10 mouse cellular contexts compared by ENCODE assay signal in the genomic region with DNA sequence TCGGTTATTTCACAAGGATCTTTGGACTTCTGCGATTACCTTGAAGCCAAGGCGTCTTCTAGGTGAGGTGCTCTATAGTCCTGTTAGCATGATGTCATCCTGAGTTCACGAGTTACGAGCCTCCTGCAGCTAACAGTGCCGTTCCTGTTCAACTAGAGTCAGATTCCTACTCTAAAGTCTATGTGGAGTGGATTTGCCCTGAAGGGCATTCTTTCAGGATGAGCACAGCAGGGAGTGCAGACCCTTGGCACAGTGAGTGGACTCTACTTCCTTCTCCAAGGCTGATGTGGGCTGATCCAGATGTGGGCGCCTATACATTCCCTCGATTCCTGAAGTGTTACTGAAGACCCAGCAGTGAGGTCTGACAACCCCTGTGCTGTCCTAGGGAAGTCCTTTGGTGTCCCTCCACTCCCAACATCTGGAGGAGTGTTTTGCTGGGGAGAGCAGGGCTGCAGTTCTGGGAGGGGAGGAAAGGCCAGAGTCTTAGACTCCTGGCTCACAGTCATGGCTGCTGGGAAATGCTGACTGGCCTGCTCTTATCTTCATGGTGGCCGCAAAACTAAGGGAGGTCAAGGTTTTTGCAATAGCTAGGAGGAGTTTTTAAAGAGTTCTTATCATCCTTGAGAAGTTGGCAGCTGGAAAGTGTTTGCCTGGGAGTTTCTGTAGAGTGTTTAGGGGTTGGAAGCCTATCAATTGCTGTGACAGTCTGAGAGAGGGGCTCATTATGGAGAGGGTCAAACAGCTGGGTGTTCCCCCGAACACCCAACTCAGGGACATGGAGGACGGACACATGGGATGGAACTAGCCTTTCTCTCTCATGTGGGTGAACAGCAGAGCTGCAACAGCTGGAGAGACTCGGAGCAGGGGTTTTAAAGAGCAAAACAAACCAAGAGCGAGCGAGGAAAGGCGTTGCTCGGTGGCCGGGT. TPM values are rescaled to one million over a fixed set of nuclear protein-coding genes. Genes with fewer than 3 reads are reported as not detected.
DNase-seq lines count a peak whose midpoint lies in the region; ATAC-seq lines count a peak whose summit lies in the region.
"Had no signal": no experiment of that assay in that cellular context is flagged by ENCODE, and none has a peak within 500 bp of the region (broad histone marks: within the 10 kb centered on the region; RNA-seq: fewer than 3 reads in every experiment).

No protein-coding gene starts in this region.

- ATAC-seq in midbrain, embryonic 11.5 days (ENCODE audit: low FRiP score) = no peak
- 0 out of 2 replicates have a peak, but pooled peaks have one; percentile 31 for ATAC-seq in heart, embryonic 14.5 days (ENCODE audit: insufficient number of reproducible peaks, insufficient read depth, low FRiP score, low read depth)
- no peak for ATAC-seq in limb, embryonic 12.5 days (ENCODE audit: insufficient number of reproducible peaks, insufficient read depth, low FRiP score, low TSS enrichment, low read depth)
- 0 out of 2 replicates have a peak, but pooled peaks have one; percentile 23 for ATAC-seq in stomach, embryonic 15.5 days (ENCODE audit: insufficient read depth, low FRiP score, low read depth)

- no peak overlapping the region for H3K9ac ChIP-seq in midbrain, embryonic 11.5 days (ENCODE audit: low read length)
- H3K9ac ChIP-seq in heart, embryonic 14.5 days (ENCODE audit: low read length) = no peak overlapping the region
- no peak overlapping the region for H3K9ac ChIP-seq in limb, embryonic 12.5 days (replicated peaks)
- no peak overlapping the region for H3K9ac ChIP-seq in stomach, embryonic 15.5 days

- 74% methylated on average over 17 of the region's 17 CpGs for WGBS in midbrain, embryonic 11.5 days
- 84% methylated on average over 17 of the region's 17 CpGs for WGBS in midbrain, embryonic 10.5 days
- 57% methylated on average over 17 of the region's 17 CpGs for WGBS in heart, embryonic 14.5 days
- WGBS in limb, embryonic 12.5 days = 63% methylated on average over 17 of the region's 17 CpGs
- 53% methylated on average over 17 of the region's 17 CpGs for WGBS in stomach, embryonic 15.5 days

- no peak overlapping the region for H3K4me3 ChIP-seq in midbrain, embryonic 11.5 days (ENCODE audit: low read depth, low read length)
- no peak overlapping the region for H3K4me3 ChIP-seq in midbrain, embryonic 10.5 days
- no peak overlapping the region for H3K4me3 ChIP-seq in heart, embryonic 14.5 days (ENCODE audit: control insufficient read depth in 1 of 2, insufficient read depth in 1 of 2, low read depth in 1 of 2, low read length in 2 of 2)
- no peak overlapping the region for H3K4me3 ChIP-seq in limb, embryonic 12.5 days (replicated peaks)
- no peak overlapping the region for H3K4me3 ChIP-seq in stomach, embryonic 15.5 days (replicated peaks)

- DNase-seq in midbrain, embryonic 11.5 days (ENCODE audit: low spot score, missing footprints) = peak; percentile 71
- no peak for DNase-seq in midbrain, embryonic 10.5 days (ENCODE audit: low spot score)
- no peak for DNase-seq in spleen, postnatal 14 days (ENCODE audit: low spot score in 2 of 2)
- no peak for DNase-seq in cerebellum, postnatal 25 days
- DNase-seq in gastrocnemius, postnatal 25 days = no peak
- DNase-seq: embryo, embryonic 11 days; thymus, postnatal 25 days had no signal

- H3K9me3 ChIP-seq in midbrain, embryonic 11.5 days (ENCODE audit: control insufficient read depth, low read length) = no peaks in the 10 kb centered on the region
- H3K9me3 ChIP-seq in midbrain, embryonic 10.5 days (replicated peaks) = no peaks in the 10 kb centered on the region
- H3K9me3 ChIP-seq in heart, embryonic 14.5 days (ENCODE audit: control insufficient read depth, low read length) = no peaks in the 10 kb centered on the region
- H3K9me3 ChIP-seq in limb, embryonic 12.5 days = no peaks in the 10 kb centered on the region
- no peaks in the 10 kb centered on the region for H3K9me3 ChIP-seq in stomach, embryonic 15.5 days

- H3K27me3 ChIP-seq in midbrain, embryonic 11.5 days (ENCODE audit: control insufficient read depth, insufficient read depth, low read length) = no peaks in the 10 kb centered on the region
- H3K27me3 ChIP-seq in midbrain, embryonic 10.5 days (ENCODE audit: low read depth, poor library complexity, severe bottlenecking) = peaks cover 17% of the 10 kb centered on the region
- H3K27me3 ChIP-seq in heart, embryonic 14.5 days (ENCODE audit: control insufficient read depth, insufficient read depth, low read length) = no peaks in the 10 kb centered on the region
- 0 out of 2 replicates have a peak, but pooled peaks cover 7% of the 10 kb centered on the region for H3K27me3 ChIP-seq in limb, embryonic 12.5 days
- H3K27me3 ChIP-seq in stomach, embryonic 15.5 days (replicated peaks) = 0 out of 2 replicates have a peak, but pooled peaks cover 4% of the 10 kb centered on the region

- no peaks in the 10 kb centered on the region for H3K36me3 ChIP-seq in midbrain, embryonic 11.5 days (ENCODE audit: control insufficient read depth, insufficient read depth, low read length)
- H3K36me3 ChIP-seq in midbrain, embryonic 10.5 days = no peaks in the 10 kb centered on the region
- no peaks in the 10 kb centered on the region for H3K36me3 ChIP-seq in heart, embryonic 14.5 days (ENCODE audit: control insufficient read depth, insufficient read depth, low read length)
- H3K36me3 ChIP-seq in limb, embryonic 12.5 days = no peaks in the 10 kb centered on the region
- H3K36me3 ChIP-seq in stomach, embryonic 15.5 days = no peaks in the 10 kb centered on the region

- H3K27ac ChIP-seq in midbrain, embryonic 11.5 days (ENCODE audit: low read depth, low read length) = no peak overlapping the region
- H3K27ac ChIP-seq in midbrain, embryonic 10.5 days (replicated peaks) = no peak overlapping the region
- H3K27ac ChIP-seq in heart, embryonic 14.5 days (replicated peaks in 1 of 2; ENCODE audit: control insufficient read depth in 1 of 2, insufficient read depth in 1 of 2, low read depth in 2 of 2, low read length in 2 of 2) = peak overlapping the region; percentile 42 to 50
- H3K27ac ChIP-seq in limb, embryonic 12.5 days = 0 out of 2 replicates have a peak overlapping the region, but pooled peaks have one; percentile 7
- peak overlapping the region; percentile 21; the same call in 1 of the 2 replicates for H3K27ac ChIP-seq in stomach, embryonic 15.5 days

- no peak overlapping the region for H3K4me2 ChIP-seq in midbrain, embryonic 11.5 days
- no peak overlapping the region for H3K4me2 ChIP-seq in heart, embryonic 14.5 days (ENCODE audit: low read length)
- H3K4me2 ChIP-seq in limb, embryonic 12.5 days = no peak overlapping the region
- peak overlapping the region; percentile 14; the same call in 1 of the 2 replicates for H3K4me2 ChIP-seq in stomach, embryonic 15.5 days

- H3K4me1 ChIP-seq in midbrain, embryonic 11.5 days (ENCODE audit: control insufficient read depth, insufficient read depth, low read length) = 0 out of 2 replicates have a peak, but pooled peaks cover 4% of the 10 kb centered on the region
- H3K4me1 ChIP-seq in midbrain, embryonic 10.5 days = peaks cover 13% of the 10 kb centered on the region
- peaks cover 7 to 8% of the 10 kb centered on the region in 2 experiments; a peak in 3 of 4 replicates for H3K4me1 ChIP-seq in heart, embryonic 14.5 days (ENCODE audit: control insufficient read depth in 2 of 2, insufficient read depth in 2 of 2, low read length in 2 of 2)
- peaks cover 16% of the 10 kb centered on the region for H3K4me1 ChIP-seq in limb, embryonic 12.5 days (replicated peaks)
- H3K4me1 ChIP-seq in stomach, embryonic 15.5 days = peaks cover 19% of the 10 kb centered on the region

RNA-seq across cellular contexts. Expression of a gene that starts 5.2 kb away (rescaled TPM):
- polyA plus RNA-seq in midbrain, embryonic 11.5 days (2014; fragmentation: Nextera tagmentation; extraction: Ambion mirVana) = 7.7 and 8.3 TPM in 2 replicates
- polyA plus RNA-seq in midbrain, embryonic 10.5 days (2016; fragmentation: Nextera tagmentation; extraction: Ambion mirVana) = 5.4 and 6.0 TPM in 2 replicates
- 10.0 and 11.4 TPM in 2 replicates for polyA plus RNA-seq in heart, embryonic 14.5 days (2014; fragmentation: Nextera tagmentation; extraction: Ambion mirVana)
- 7.3 and 8.9 TPM in 2 replicates for polyA plus RNA-seq in limb, embryonic 12.5 days (2016; fragmentation: Nextera tagmentation; extraction: Ambion mirVana)
- polyA plus RNA-seq in stomach, embryonic 15.5 days (2015; fragmentation: Nextera tagmentation; extraction: Ambion mirVana) = 8.9 and 9.6 TPM in 2 replicates
- total RNA-seq in gastrocnemius, postnatal 25 days (2021) = 10 to 100 TPM in 1 of 2 experiments, 1 to 10 TPM in 1; 8.5 to 14.6 TPM

Comparison
In these comparisons a context has a peak if more than half of its experiments do, and no peak if none do; other contexts are left out.
1. ATAC-seq: peak in heart, embryonic 14.5 days (single experiment) and stomach, embryonic 15.5 days (single experiment); none in midbrain, embryonic 11.5 days (single experiment) and limb, embryonic 12.5 days (single experiment).
2. H3K27ac ChIP-seq: peak in heart, embryonic 14.5 days (2 of 2), limb, embryonic 12.5 days (single experiment) and stomach, embryonic 15.5 days (single experiment); none in midbrain, embryonic 11.5 days (single experiment) and midbrain, embryonic 10.5 days (single experiment).